Mouse (Mus musculus): Measurements from ENCODE around the gene Rundc3a. TPM values are rescaled to one million over a fixed set of nuclear protein-coding genes. Genes with fewer than 3 reads are reported as not detected.

Rundc3a gene
- polyA plus RNA-seq, 1 experiment from 2014 or later, result 0.72 TPM

DNA sequence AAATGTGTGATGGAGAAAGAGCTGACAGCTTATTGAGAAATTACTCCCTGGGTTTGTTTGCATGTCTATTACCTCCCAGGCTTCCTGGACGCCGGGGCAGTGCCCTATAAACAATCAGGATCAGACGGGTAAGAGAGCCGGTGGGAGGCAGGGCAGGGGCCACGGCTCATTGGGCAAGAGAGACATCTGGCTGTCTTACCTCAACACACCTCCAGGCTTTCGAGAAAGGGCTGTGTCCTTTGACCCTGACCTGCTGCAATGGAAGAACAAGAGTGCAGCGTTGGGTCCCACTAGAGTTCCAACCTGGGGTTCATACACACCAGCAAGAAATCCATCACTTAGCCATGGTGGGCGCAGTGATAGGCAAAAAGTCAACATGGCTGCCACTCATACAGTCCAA lies 28.4 kb downstream of the Rundc3a start:
- Histone ChIP-seq H3K27me3 (ENCODE audit: control insufficient read depth, insufficient read depth, low read length) (no peaks in the 10 kb centered on the region; the same call in 1 of the 2 replicates), H3K27ac (ENCODE audit: low read length) (no peak overlapping the region), H3K9ac (ENCODE audit: low read length) (no peak overlapping the region), H3K4me2 (ENCODE audit: low read depth, low read length) (no peak overlapping the region), H3K36me3 (ENCODE audit: control insufficient read depth, insufficient read depth) (no peaks in the 10 kb centered on the region), H3K4me1 (ENCODE audit: control insufficient read depth, insufficient read depth, low read length) (no peaks in the 10 kb centered on the region), H3K4me3 (ENCODE audit: low read length) (no peak overlapping the region), H3K9me3 (replicated peaks; ENCODE audit: control insufficient read depth, low read length) (peaks cover 3% of the 10 kb centered on the region; the same call in 1 of the 2 replicates)
- 52% methylated on average over 8 of the region's 8 CpGs for WGBS
- no peak for ATAC-seq (replicated peaks; ENCODE audit: extremely low read depth, insufficient read depth, low FRiP score)

DNA sequence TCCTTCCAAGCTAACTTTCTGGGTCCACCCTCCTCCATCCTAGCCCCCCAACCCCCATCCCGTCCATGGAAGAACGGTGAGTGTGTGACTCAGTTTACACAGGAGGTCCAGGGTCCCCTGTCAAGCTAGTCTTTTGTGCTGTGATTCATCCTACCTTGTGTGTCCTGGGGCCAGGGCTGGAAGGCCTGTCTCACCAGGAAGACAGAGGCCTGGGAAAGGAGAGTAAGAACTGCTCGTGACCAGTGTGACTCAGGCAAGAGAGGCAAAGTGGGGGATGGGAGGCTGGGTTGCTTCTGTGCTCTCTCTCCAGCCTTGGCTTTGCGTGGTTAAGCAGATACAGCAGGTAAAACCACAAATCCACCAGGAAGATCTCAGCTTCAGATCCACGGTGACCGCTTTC lies 31.5 kb downstream of the Rundc3a start:
- no peak overlapping the region for H3K4me2 ChIP-seq (ENCODE audit: low read depth, low read length)
- no peak overlapping the region for H3K9ac ChIP-seq (ENCODE audit: low read length)
- WGBS, result 72% methylated on average over 6 of the region's 6 CpGs
- H3K27me3 ChIP-seq (ENCODE audit: control insufficient read depth, insufficient read depth, low read length), result no peaks in the 10 kb centered on the region; the same call in 1 of the 2 replicates
- no peak for ATAC-seq (replicated peaks; ENCODE audit: extremely low read depth, insufficient read depth, low FRiP score)
- H3K4me3 ChIP-seq (ENCODE audit: low read length), result no peak overlapping the region
- peaks cover 3% of the 10 kb centered on the region; the same call in 1 of the 2 replicates for H3K9me3 ChIP-seq (replicated peaks; ENCODE audit: control insufficient read depth, low read length)
- H3K27ac ChIP-seq (ENCODE audit: low read length), result no peak overlapping the region
- peaks cover 6% of the 10 kb centered on the region for H3K4me1 ChIP-seq (ENCODE audit: control insufficient read depth, insufficient read depth, low read length)
- no peaks in the 10 kb centered on the region for H3K36me3 ChIP-seq (ENCODE audit: control insufficient read depth, insufficient read depth)

DNA sequence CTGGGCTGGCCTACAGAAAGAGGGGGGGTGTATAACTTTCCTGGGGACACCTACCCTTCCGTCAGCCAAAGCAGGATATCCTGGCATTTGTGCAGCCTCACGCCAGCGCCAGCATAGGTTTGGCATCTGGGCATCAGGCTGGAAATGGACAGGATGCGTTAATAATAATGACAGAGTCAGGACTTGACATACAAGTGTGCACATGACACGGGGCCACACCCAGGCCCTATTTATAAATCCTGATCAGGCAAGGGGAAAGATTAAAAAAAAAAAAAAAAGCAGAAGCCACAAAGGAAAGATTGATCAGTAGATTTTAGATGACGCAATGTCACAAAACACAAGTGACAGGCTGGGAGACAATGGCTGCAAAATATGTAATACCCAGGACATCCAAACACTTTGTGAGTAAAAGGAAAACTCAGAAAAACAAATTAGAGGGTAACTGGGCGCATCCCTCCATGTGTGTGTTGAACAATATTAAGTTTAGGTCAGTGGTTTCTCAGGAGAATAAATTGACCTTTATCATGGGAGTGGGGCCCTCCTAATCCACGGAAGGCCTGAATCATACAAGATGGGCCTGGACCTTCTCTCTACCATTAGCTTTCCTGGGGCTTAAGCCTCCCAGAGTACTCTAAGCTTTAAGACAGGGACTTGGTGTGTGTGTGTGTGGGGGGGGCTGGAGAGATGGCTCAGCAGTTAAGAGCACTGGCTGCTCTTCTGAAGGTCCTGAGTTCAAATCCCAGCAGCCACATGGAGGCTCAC lies 32.5 kb downstream of the Rundc3a start:
- peaks cover 8% of the 10 kb centered on the region for H3K4me1 ChIP-seq (ENCODE audit: control insufficient read depth, insufficient read depth, low read length)
- peaks cover under 1% of the 10 kb centered on the region; the same call in 1 of the 2 replicates for H3K9me3 ChIP-seq (replicated peaks; ENCODE audit: control insufficient read depth, low read length)
- no peak overlapping the region for H3K4me2 ChIP-seq (ENCODE audit: low read depth, low read length)
- 73% methylated on average over 8 of the region's 8 CpGs for WGBS
- no peak for ATAC-seq (replicated peaks; ENCODE audit: extremely low read depth, insufficient read depth, low FRiP score)
- no peak overlapping the region for H3K27ac ChIP-seq (ENCODE audit: low read length)
- no peak overlapping the region for H3K4me3 ChIP-seq (ENCODE audit: low read length)
- no peaks in the 10 kb centered on the region; the same call in 1 of the 2 replicates for H3K27me3 ChIP-seq (ENCODE audit: control insufficient read depth, insufficient read depth, low read length)
- H3K36me3 ChIP-seq (ENCODE audit: control insufficient read depth, insufficient read depth), result no peaks in the 10 kb centered on the region
- H3K9ac ChIP-seq (ENCODE audit: low read length), result no peak overlapping the region

DNA sequence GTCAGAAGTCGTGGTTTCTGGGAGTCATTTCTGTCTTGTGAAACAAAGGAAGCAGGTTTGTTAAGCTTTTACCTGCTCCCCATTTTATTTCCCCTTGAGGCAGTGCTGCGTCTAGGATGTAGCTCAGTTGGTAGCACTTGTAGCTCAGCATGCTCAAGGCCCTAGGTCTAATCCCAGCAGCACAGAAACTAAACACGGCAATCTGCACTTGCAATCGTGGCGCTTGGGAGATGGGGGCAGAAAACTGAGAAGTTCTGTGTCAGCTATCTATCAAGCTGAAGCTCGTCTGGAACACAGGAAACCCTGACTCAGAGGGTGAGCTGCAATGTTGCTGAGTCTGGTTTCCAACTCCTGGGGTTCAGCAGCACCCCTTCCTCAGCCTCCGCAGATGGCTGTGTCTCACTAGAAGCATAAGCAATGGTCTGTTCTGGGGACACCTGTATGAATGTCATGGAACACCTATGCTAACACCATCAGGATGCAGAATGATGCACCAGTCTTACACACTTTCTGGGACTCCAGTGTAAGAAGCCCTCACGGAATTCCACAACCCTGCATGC lies 35.9 kb downstream of the Rundc3a start:
- H3K9ac ChIP-seq (ENCODE audit: low read length), result no peak overlapping the region; the same call in 1 of the 2 replicates
- no peaks in the 10 kb centered on the region for H3K9me3 ChIP-seq (replicated peaks; ENCODE audit: control insufficient read depth, low read length)
- H3K4me2 ChIP-seq (ENCODE audit: low read depth, low read length), result peak overlapping the region; percentile 70
- H3K36me3 ChIP-seq (ENCODE audit: control insufficient read depth, insufficient read depth), result no peaks in the 10 kb centered on the region
- H3K4me1 ChIP-seq (ENCODE audit: control insufficient read depth, insufficient read depth, low read length), result peaks cover 24% of the 10 kb centered on the region
- 60% methylated on average over 8 of the region's 8 CpGs for WGBS
- H3K4me3 ChIP-seq (ENCODE audit: low read length), result no peak overlapping the region; the same call in 1 of the 2 replicates
- no peak overlapping the region for H3K27ac ChIP-seq (ENCODE audit: low read length)
- ATAC-seq (replicated peaks; ENCODE audit: extremely low read depth, insufficient read depth, low FRiP score), result no peak
- H3K27me3 ChIP-seq (ENCODE audit: control insufficient read depth, insufficient read depth, low read length), result no peaks in the 10 kb centered on the region

DNA sequence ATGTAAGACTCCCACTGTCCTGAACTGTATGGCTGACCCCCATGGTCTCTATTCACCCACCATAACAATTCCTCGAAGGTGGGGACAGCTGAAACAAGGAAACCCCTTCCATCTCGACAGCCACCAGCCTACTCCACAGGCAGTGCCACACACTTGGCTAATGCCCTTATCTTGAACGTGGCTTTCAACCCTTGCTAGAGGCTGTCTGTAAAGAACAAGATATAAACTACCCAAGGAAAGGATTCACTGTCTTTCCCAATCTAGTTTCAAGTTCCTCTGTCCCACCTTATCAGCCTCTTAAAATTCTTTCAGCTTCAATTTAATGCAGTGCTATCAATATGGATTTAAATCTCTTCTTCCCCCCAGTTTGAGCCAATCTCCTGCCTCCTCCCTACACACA lies 36.3 kb downstream of the Rundc3a start:
- Histone ChIP-seq H3K9me3 (replicated peaks; ENCODE audit: control insufficient read depth, low read length) (no peaks in the 10 kb centered on the region), H3K9ac (ENCODE audit: low read length) (peak overlapping the region; percentile 77), H3K4me1 (ENCODE audit: control insufficient read depth, insufficient read depth, low read length) (peaks cover 27% of the 10 kb centered on the region), H3K4me3 (ENCODE audit: low read length) (peak overlapping the region; percentile 87), H3K27ac (ENCODE audit: low read length) (peak overlapping the region; percentile 94), H3K36me3 (ENCODE audit: control insufficient read depth, insufficient read depth) (peaks cover under 1% of the 10 kb centered on the region; the same call in 1 of the 2 replicates), H3K4me2 (ENCODE audit: low read depth, low read length) (peak overlapping the region; percentile 70), H3K27me3 (ENCODE audit: control insufficient read depth, insufficient read depth, low read length) (no peaks in the 10 kb centered on the region)
- no peak for ATAC-seq (replicated peaks; ENCODE audit: extremely low read depth, insufficient read depth, low FRiP score)
- 19% methylated on average over 3 of the region's 3 CpGs for WGBS

DNA sequence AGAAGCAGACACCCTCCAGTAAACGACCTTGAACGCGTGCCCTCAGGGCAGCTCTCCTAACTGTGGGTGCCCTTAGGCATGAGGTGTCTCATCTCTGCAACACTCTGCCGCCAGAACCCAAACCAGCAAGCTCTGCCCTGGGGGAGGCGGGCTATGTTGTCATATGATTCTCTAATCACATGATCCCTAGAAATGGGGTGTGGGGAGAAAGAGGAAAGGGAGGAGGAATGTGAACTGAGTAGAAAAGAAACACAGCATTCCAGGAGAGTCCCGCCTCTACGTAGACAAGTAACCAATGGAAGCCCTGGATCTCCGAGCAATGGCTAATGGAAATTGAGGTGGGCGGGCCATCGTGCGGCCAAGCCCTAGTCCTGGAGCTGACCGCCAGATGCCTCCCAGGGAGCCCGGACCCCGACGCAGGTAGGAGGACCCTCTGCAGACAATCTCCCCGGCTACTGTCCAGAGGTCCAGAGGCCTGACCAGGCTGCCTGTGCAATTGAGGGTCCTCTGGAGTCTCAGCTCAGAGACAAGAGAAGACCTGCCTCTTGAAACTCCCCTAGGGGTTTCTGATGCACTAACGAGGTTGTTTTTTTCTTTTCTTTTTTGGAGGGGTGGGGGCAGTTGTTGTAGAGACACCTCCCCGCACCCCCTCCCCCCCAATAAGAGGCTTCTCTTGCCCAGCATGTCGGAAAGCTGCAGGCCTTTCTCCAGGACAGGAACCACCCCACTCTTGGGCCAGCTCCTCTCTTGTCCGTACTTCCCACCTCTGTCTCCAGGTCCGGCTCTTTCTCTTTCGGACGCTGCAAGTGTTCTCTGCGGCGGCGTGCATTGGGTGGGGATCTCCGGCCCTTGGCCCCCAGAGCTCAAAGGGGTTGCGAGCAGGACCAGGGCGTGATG lies 37.2 kb downstream of the Rundc3a start, which contains the start of gene Grn:
TSS of gene Grn (plus strand) at position 195 of the 897 bp plus-strand sequence.
- Histone ChIP-seq H3K9ac (ENCODE audit: low read length) (peak within 1 kb of the TSS; percentile 77), H3K27ac (ENCODE audit: low read length) (peak within 1 kb of the TSS; percentile 94), H3K9me3 (replicated peaks; ENCODE audit: control insufficient read depth, low read length) (no peaks in the 10 kb centered on the region), H3K4me2 (ENCODE audit: low read depth, low read length) (peak within 1 kb of the TSS; percentile 70), H3K27me3 (ENCODE audit: control insufficient read depth, insufficient read depth, low read length) (no peaks in the 10 kb centered on the region), H3K4me1 (ENCODE audit: control insufficient read depth, insufficient read depth, low read length) (peaks cover 27% of the 10 kb centered on the region), H3K4me3 (ENCODE audit: low read length) (peak within 1 kb of the TSS; percentile 87), H3K36me3 (ENCODE audit: control insufficient read depth, insufficient read depth) (peaks cover 7% of the 10 kb centered on the region; the same call in 1 of the 2 replicates)
- ATAC-seq (replicated peaks; ENCODE audit: extremely low read depth, insufficient read depth, low FRiP score), result peak; percentile 94
- under 1% methylated on average over 28 of the region's 29 CpGs for WGBS

DNA sequence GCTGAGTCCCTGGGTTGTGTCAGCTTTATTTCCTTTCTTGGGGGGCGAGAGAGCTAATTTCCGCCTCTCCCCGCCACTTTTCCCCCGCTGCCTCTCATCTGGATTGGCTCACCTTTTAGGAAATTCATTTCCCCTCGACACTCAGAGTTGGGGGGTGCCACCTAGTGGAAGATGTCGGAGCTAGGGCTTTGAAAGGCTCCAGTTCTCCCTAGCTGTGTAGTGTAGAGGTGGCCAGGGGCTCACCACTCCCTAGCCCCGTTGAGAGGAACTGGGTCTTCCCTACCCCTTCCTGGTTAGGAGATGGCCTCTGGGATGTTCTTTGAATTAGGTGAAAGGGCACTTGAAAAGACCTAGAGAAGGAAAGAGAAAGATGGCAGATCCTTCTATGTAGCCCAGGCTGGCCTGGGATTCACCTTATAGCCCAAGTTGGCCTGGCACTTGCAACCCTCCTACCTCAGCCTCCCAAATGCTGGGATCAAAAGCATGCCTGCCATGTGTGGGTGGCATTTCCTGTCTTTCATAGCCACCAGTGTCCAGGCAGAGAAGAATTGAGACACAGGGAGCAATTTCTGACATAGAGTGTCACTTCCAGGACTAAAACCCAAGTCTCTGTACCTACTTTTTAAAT lies 37.9 kb downstream of the Rundc3a start:
- Histone ChIP-seq H3K4me1 (ENCODE audit: control insufficient read depth, insufficient read depth, low read length) (peaks cover 30% of the 10 kb centered on the region), H3K9me3 (replicated peaks; ENCODE audit: control insufficient read depth, low read length) (no peaks in the 10 kb centered on the region), H3K36me3 (ENCODE audit: control insufficient read depth, insufficient read depth) (peaks cover 13% of the 10 kb centered on the region; the same call in 1 of the 2 replicates), H3K4me3 (ENCODE audit: low read length) (peak overlapping the region; percentile 87), H3K27ac (ENCODE audit: low read length) (peak overlapping the region; percentile 94), H3K9ac (ENCODE audit: low read length) (peak overlapping the region; percentile 73), H3K4me2 (ENCODE audit: low read depth, low read length) (peak overlapping the region; percentile 70), H3K27me3 (ENCODE audit: control insufficient read depth, insufficient read depth, low read length) (no peaks in the 10 kb centered on the region)
- ATAC-seq (replicated peaks; ENCODE audit: extremely low read depth, insufficient read depth, low FRiP score), result peak; percentile 31; the same call in 1 of the 2 replicates
- under 1% methylated on average over 7 of the region's 7 CpGs for WGBS

DNA sequence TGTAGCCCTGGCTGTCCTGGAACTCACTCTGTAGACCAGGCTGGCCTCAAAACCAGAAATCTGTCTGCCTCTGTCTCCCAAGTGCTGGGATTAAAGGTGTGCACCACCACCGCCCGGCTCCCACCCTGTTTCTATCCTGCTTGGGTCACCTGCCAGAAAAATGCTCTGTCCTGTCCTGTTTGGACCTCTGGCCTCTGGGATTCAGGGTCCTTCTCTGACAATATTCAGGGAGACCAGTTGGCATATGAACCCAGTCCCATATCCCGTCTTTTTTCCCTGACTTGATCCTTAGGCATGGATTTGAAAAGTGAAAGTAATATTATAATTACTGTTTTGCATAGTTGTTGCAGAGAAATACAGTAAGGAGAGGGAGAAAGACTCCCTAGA lies 38.5 kb downstream of the Rundc3a start:
- Histone ChIP-seq H3K27ac (ENCODE audit: low read length) (no peak overlapping the region), H3K36me3 (ENCODE audit: control insufficient read depth, insufficient read depth) (peaks cover 13% of the 10 kb centered on the region; the same call in 1 of the 2 replicates), H3K4me3 (ENCODE audit: low read length) (peak overlapping the region; percentile 18), H3K4me2 (ENCODE audit: low read depth, low read length) (peak overlapping the region; percentile 31), H3K9me3 (replicated peaks; ENCODE audit: control insufficient read depth, low read length) (no peaks in the 10 kb centered on the region), H3K4me1 (ENCODE audit: control insufficient read depth, insufficient read depth, low read length) (peaks cover 32% of the 10 kb centered on the region), H3K27me3 (ENCODE audit: control insufficient read depth, insufficient read depth, low read length) (no peaks in the 10 kb centered on the region), H3K9ac (ENCODE audit: low read length) (peak overlapping the region; percentile 15)
- WGBS, result 87% methylated on average over 3 of the region's 3 CpGs
- ATAC-seq (replicated peaks; ENCODE audit: extremely low read depth, insufficient read depth, low FRiP score), result no peak
